Mouse (Mus musculus) lung, embryonic 15.5 days (tissue): Measurements from ENCODE around the gene Mrfap1. TPM values are rescaled to one million over a fixed set of nuclear protein-coding genes. Genes with fewer than 3 reads are reported as not detected.
A peak's percentile ranks its signal among the peaks of the same experiment; 100 is the strongest.
"Not testable (repeated sequence)": the region's sequence is repeated elsewhere in the genome, so short reads cannot be mapped to it uniquely, and the experiment has no call there.

Source experiments
- ATAC-seq: fragments of 200-750 bp; cut with Nextera tagmentation; 2 replicates; pipeline ENCODE4 v1.8.0; 2017; ENCODE audit warnings: moderate number of reproducible peaks, borderline replicate concordance; ENCODE audit not compliant: low FRiP score, low TSS enrichment; ENCODE audit errors: extremely low read depth
- H3K27ac ChIP-seq: fragments of 300-500 bp; sonication (generic); 2 replicates; pipeline ENCODE4 v1.5.1; 2015; ENCODE audit warnings: moderate library complexity, mild to moderate bottlenecking, inconsistent platforms
- H3K27me3 ChIP-seq: fragments of 300-500 bp; sonication (generic); 2 replicates; pipeline ENCODE4 v1.6.1; 2015; ENCODE audit warnings: inconsistent platforms
- H3K36me3 ChIP-seq: fragments of 300-500 bp; sonication (generic); 2 replicates; pipeline ENCODE4 v1.6.1; 2015; ENCODE audit warnings: inconsistent platforms
- H3K4me1 ChIP-seq: fragments of 300-500 bp; sonication (generic); 2 replicates; pipeline ENCODE4 v1.6.1; 2015; ENCODE audit warnings: inconsistent platforms
- H3K4me2 ChIP-seq: fragments of 300-500 bp; sonication (generic); 2 replicates; pipeline ENCODE4 v1.6.1; 2015; ENCODE audit warnings: inconsistent platforms, mild to moderate bottlenecking, moderate library complexity
- H3K4me3 ChIP-seq: fragments of 300-500 bp; sonication (generic); 2 replicates; pipeline ENCODE4 v1.5.1; 2015; ENCODE audit warnings: mild to moderate bottlenecking, inconsistent platforms
- H3K9ac ChIP-seq: fragments of 300-500 bp; sonication (generic); 2 replicates; pipeline ENCODE4 v1.6.1; 2015; ENCODE audit warnings: inconsistent platforms
- H3K9me3 ChIP-seq: fragments of 300-500 bp; sonication (generic); 2 replicates; pipeline ENCODE4 v1.6.1; 2016; ENCODE audit warnings: inconsistent platforms
- WGBS: fragments of 180-500 bp; shearing (Covaris S2); methylation state at CpG from one replicate; pipeline ENCODE4 v1.1.7; 2015; 5-methylcytosine and 5-hydroxymethylcytosine counted together
- polyA plus RNA-seq: library from polyadenylated mRNA; unstranded; fragments of >200 nt; fragmentation: Nextera tagmentation; extraction: Ambion mirVana; gene quantifications from 2 replicates; pipeline ENCODE4 v1.2.1, GENCODE M21; 2015

The Mrfap1 gene
- 476 and 499 TPM in 2 replicates for polyA plus RNA-seq

DNA sequence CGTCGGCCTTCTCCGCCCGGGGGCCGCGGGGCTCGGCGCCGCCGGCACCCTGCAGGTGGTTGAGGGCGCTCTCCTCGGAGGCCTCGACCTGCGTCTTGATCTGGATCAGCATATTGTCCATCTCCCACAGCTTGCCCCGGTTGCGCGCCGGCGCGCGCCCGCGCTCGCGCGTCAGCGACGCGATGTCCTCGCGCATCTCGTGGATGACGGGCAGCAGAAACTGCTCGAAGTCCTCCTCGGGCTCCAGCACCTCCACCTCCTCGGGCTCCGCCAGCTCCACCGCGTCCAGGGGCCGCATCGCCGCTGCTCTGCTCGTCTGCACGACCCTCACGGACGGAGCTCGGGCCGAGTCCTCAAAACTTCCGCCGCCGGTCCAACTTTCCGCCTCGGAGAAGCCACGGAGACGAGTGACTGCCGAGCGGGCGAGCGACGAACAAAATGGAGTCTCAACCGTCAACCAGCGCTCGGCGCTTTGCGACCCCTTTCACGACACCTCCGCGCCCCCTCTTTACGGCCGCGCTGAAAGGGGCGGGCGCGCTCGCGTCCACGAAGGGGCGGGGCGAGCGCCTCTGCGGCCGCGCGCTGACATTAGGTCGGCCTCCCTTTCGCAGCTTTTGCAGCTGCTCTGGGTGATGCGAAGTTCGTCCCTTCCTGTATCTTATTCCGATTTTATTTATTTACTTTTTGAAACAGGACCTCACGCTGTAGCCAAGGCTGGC, at the start of gene Mrfap1:
Gene Mrfap1, minus strand, starts transcription at position 477 of the 719 bp plus-strand sequence.
- H3K4me1 ChIP-seq: peaks cover 10% of the 10 kb centered on the region
- not testable (repeated sequence) for H3K9me3 ChIP-seq, H3K27me3 ChIP-seq, H3K36me3 ChIP-seq
- peak within 1 kb of the TSS; percentile 98 for H3K27ac ChIP-seq
- WGBS: under 1% methylated on average over 90 of the region's 90 CpGs
- peak; percentile 84 for ATAC-seq
- H3K4me2 ChIP-seq: peak within 1 kb of the TSS; percentile 75
- H3K9ac ChIP-seq: peak within 1 kb of the TSS; percentile 83
- peak within 1 kb of the TSS; percentile 67 for H3K4me3 ChIP-seq

DNA sequence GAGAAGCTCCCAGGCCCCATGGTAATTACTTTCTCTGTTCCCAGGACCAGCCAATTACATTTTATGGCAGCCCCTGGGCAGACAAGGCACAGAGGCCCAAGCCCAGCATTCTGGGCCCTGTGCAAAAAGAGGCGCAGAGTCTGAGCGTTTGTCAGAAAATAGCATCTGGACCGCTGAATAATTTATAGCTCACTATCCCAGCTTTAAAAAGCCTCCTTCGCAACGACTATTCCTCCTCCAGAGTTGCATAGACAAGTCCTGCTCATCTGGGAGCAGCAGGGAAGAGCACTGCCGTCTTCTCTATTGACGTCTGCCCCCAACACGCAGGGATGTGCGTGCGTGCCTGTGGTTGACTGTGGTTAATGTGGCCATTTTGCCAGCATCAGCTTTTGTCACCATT, 47.9 kb upstream of the Mrfap1 start:
- Histone ChIP-seq H3K9ac (no peak overlapping the region), H3K9me3 (no peaks in the 10 kb centered on the region), H3K27ac (no peak overlapping the region), H3K4me3 (no peak overlapping the region), H3K4me1 (no peaks in the 10 kb centered on the region), H3K27me3 (no peaks in the 10 kb centered on the region), H3K4me2 (no peak overlapping the region), H3K36me3 (no peaks in the 10 kb centered on the region)
- ATAC-seq: no peak
- WGBS: 80% methylated on average over 10 of the region's 10 CpGs

- H3K27ac ChIP-seq: no peak overlapping the region
- ATAC-seq: no peak
- 60% methylated on average over 1 of the region's 1 CpGs for WGBS
Observed at GRCm38 (mm10) chr5:36841701-36842100, 45.1 kb upstream of the Mrfap1 start.

GRCm38 (mm10) chr5:36840092-36840491, 43.5 kb upstream of the Mrfap1 start:
- Histone ChIP-seq H3K4me3 (no peak overlapping the region), H3K27me3 (no peaks in the 10 kb centered on the region), H3K4me1 (no peaks in the 10 kb centered on the region), H3K36me3 (no peaks in the 10 kb centered on the region), H3K9ac (no peak overlapping the region), H3K4me2 (no peak overlapping the region), H3K27ac (no peak overlapping the region), H3K9me3 (no peaks in the 10 kb centered on the region)
- ATAC-seq: no peak
- WGBS: 62% methylated on average over 7 of the region's 7 CpGs

More at GRCm38 (mm10) chr5:36841701-36842100, 45.1 kb upstream of the Mrfap1 start:
- Histone ChIP-seq H3K4me2 (no peak overlapping the region), H3K9me3 (no peaks in the 10 kb centered on the region), H3K4me3 (no peak overlapping the region), H3K27me3 (no peaks in the 10 kb centered on the region), H3K9ac (no peak overlapping the region), H3K36me3 (no peaks in the 10 kb centered on the region), H3K4me1 (no peaks in the 10 kb centered on the region)

GRCm38 (mm10) chr5:36839602-36840001, 43.0 kb upstream of the Mrfap1 start:
- H3K4me1 ChIP-seq: no peaks in the 10 kb centered on the region
- H3K4me3 ChIP-seq: no peak overlapping the region
- no peak overlapping the region for H3K4me2 ChIP-seq
- no peaks in the 10 kb centered on the region for H3K27me3 ChIP-seq
- H3K9me3 ChIP-seq: no peaks in the 10 kb centered on the region
- H3K9ac ChIP-seq: no peak overlapping the region
- H3K27ac ChIP-seq: no peak overlapping the region
- no peaks in the 10 kb centered on the region for H3K36me3 ChIP-seq
- no peak for ATAC-seq
- WGBS: 46% methylated on average over 8 of the region's 8 CpGs

DNA sequence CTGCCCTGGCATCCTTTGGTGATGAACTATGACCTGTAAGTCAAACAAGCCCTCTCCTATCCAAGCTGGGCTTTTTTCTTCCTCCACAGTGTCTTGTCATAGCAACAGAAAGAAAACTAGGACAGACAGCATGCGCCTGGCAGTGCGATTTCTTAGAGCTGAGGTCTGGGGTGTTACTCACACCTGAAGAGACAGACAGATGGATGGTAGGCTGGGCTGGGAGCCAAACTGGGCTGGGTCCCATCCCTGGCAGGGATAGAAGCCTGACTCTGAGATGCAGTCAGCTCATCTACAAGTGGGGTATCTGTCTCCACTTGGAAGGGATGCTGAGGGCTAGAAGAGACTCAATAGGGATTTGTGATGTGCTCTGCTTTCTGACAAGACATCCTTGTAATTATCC, 42.5 kb upstream of the Mrfap1 start:
- WGBS: 50% methylated on average over 2 of the region's 2 CpGs
- no peaks in the 10 kb centered on the region for H3K4me1 ChIP-seq

GRCm38 (mm10) chr5:36835933-36836332, 39.4 kb upstream of the Mrfap1 start:
- Histone ChIP-seq H3K27me3 (no peaks in the 10 kb centered on the region), H3K9ac (no peak overlapping the region), H3K9me3 (no peaks in the 10 kb centered on the region), H3K4me3 (no peak overlapping the region), H3K36me3 (no peaks in the 10 kb centered on the region), H3K4me1 (peaks cover under 1% of the 10 kb centered on the region; the same call in 1 of the 2 replicates), H3K27ac (no peak overlapping the region), H3K4me2 (no peak overlapping the region)
- 2% methylated on average over 6 of the region's 6 CpGs for WGBS
- no peak for ATAC-seq

More for the DNA sequence above, 42.5 kb upstream of the Mrfap1 start:
- no peak overlapping the region for H3K4me3 ChIP-seq
- H3K27ac ChIP-seq: no peak overlapping the region
- no peaks in the 10 kb centered on the region for H3K36me3 ChIP-seq
- no peaks in the 10 kb centered on the region for H3K9me3 ChIP-seq
- no peak overlapping the region for H3K4me2 ChIP-seq
- ATAC-seq: no peak
- no peak overlapping the region for H3K9ac ChIP-seq
- H3K27me3 ChIP-seq: no peaks in the 10 kb centered on the region

- WGBS: 55% methylated on average over 7 of the region's 7 CpGs
- H3K4me1 ChIP-seq: peaks cover 16% of the 10 kb centered on the region; the same call in 1 of the 2 replicates
Observed at GRCm38 (mm10) chr5:36831272-36831671, 34.7 kb upstream of the Mrfap1 start.

GRCm38 (mm10) chr5:36829913-36830879, 33.6 kb upstream of the Mrfap1 start, which contains the start of gene Man2b2:
Gene Man2b2, minus strand, starts transcription at chr5:36830653.
- peak; percentile 89 for ATAC-seq
- peak within 1 kb of the TSS; percentile 63 for H3K4me3 ChIP-seq
- peak within 1 kb of the TSS; percentile 74 for H3K9ac ChIP-seq
- H3K36me3 ChIP-seq: no peaks in the 10 kb centered on the region
- H3K4me1 ChIP-seq: peaks cover 16% of the 10 kb centered on the region; the same call in 1 of the 2 replicates
- no peaks in the 10 kb centered on the region for H3K27me3 ChIP-seq
- peak within 1 kb of the TSS; percentile 90 for H3K4me2 ChIP-seq
- WGBS: 3% methylated on average over 46 of the region's 46 CpGs
- H3K9me3 ChIP-seq: no peaks in the 10 kb centered on the region
- 0 out of 2 replicates have a peak within 1 kb of the TSS, but pooled peaks have one; percentile 39 for H3K27ac ChIP-seq

More at GRCm38 (mm10) chr5:36831272-36831671, 34.7 kb upstream of the Mrfap1 start:
- H3K9ac ChIP-seq: no peak overlapping the region
- H3K4me3 ChIP-seq: no peak overlapping the region
- H3K4me2 ChIP-seq: no peak overlapping the region
- H3K27me3 ChIP-seq: no peaks in the 10 kb centered on the region
- H3K27ac ChIP-seq: no peak overlapping the region
- H3K36me3 ChIP-seq: no peaks in the 10 kb centered on the region
- H3K9me3 ChIP-seq: no peaks in the 10 kb centered on the region
- no peak; the same call in 1 of the 2 replicates for ATAC-seq

DNA sequence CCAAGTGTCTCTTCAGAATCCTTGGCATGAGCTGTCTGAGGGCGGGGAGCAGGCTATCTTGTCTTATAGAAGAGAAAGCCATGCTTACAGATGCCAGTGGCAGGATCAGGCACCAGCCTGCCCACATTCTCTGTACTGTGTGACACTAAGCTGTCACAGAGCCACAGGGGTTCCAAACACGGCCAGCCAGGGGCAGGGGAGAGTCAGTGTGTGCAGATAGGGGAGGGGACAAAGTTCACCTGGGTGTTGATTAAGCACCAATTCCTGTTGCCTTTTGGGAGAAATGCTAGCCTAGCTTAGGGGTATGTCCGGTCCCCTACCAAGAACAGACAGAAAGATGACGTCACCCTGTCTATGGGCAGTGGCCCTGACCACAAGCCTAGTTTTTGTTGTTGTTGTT, 32.5 kb upstream of the Mrfap1 start:
- Histone ChIP-seq H3K36me3 (no peaks in the 10 kb centered on the region), H3K9me3 (no peaks in the 10 kb centered on the region), H3K27ac (no peak overlapping the region), H3K9ac (no peak overlapping the region), H3K27me3 (no peaks in the 10 kb centered on the region), H3K4me2 (no peak overlapping the region), H3K4me3 (no peak overlapping the region), H3K4me1 (peaks cover 16% of the 10 kb centered on the region; the same call in 1 of the 2 replicates)
- 69% methylated on average over 4 of the region's 4 CpGs for WGBS
- ATAC-seq: no peak

- H3K4me1 ChIP-seq: no peaks in the 10 kb centered on the region
- H3K4me3 ChIP-seq: no peak overlapping the region
- no peak overlapping the region for H3K4me2 ChIP-seq
- no peak overlapping the region for H3K9ac ChIP-seq
- 77% methylated on average over 4 of the region's 4 CpGs for WGBS
- no peaks in the 10 kb centered on the region for H3K9me3 ChIP-seq
- H3K27ac ChIP-seq: no peak overlapping the region
- no peaks in the 10 kb centered on the region for H3K27me3 ChIP-seq
- no peak for ATAC-seq
- no peaks in the 10 kb centered on the region for H3K36me3 ChIP-seq
Observed at GRCm38 (mm10) chr5:36822907-36823306, 26.3 kb upstream of the Mrfap1 start.
